Comparison of ENCODE assay signal across 18 mouse cellular contexts in genomic region chr1:150537410-150538128, GRCm38 (mm10).
A peak's percentile ranks its signal among the peaks of the same experiment; 100 is the strongest.
DNase-seq lines count a peak whose midpoint lies in the region; ATAC-seq and TF ChIP-seq lines count a peak whose summit lies in the region.
"Had no signal": no experiment of that assay in that cellular context is flagged by ENCODE, and none has a peak within 500 bp of the region (broad histone marks: within the 10 kb centered on the region; RNA-seq: fewer than 3 reads in every experiment).

No protein-coding gene starts in this region.

- 25% methylated on average over 6 of the region's 6 CpGs for WGBS in embryonic facial prominence, embryonic 13.5 days
- 44% methylated on average over 6 of the region's 6 CpGs for WGBS in limb, embryonic 10.5 days

- 0 out of 2 replicates have a peak, but pooled peaks cover under 1% of the 10 kb centered on the region for H3K9me3 ChIP-seq in embryonic facial prominence, embryonic 13.5 days
- H3K9me3 ChIP-seq in limb, embryonic 10.5 days (replicated peaks) = no peaks in the 10 kb centered on the region
- H3K9me3 ChIP-seq: heart, embryonic 12.5 days; liver, embryonic 13.5 days; neural tube, embryonic 12.5 days had no signal

- TF ChIP-seq POLR2A in brain, embryonic 14.5 days (IDR thresholded peaks at IDR 0.05; ENCODE audit: borderline replicate concordance, extremely low read depth, insufficient read depth, insufficient read length, poor library complexity, severe bottlenecking) = no peak

- H3K4me1 ChIP-seq in embryonic facial prominence, embryonic 13.5 days = peaks cover 36% of the 10 kb centered on the region
- H3K4me1 ChIP-seq in limb, embryonic 10.5 days = peaks cover 51% of the 10 kb centered on the region
- H3K4me1 ChIP-seq: liver, embryonic 13.5 days had no signal

- H3K4me2 ChIP-seq in embryonic facial prominence, embryonic 13.5 days = 0 out of 2 replicates have a peak overlapping the region, but pooled peaks have one; percentile 12
- H3K4me2 ChIP-seq: heart, embryonic 12.5 days; liver, embryonic 13.5 days; neural tube, embryonic 12.5 days had no signal

- TF ChIP-seq CTCF in brain, embryonic 14.5 days (IDR thresholded peaks at IDR 0.05; ENCODE audit: borderline replicate concordance, extremely low read depth, insufficient read depth, insufficient read length) = no peak
- no peak for TF ChIP-seq CTCF in left cerebral cortex, adult 2 months (IDR thresholded peaks at IDR 0.05)

- intact Hi-C loops in left cerebral cortex, adult 2 months (cut with DNase I) = no loop called here

- H3K27ac ChIP-seq in embryonic facial prominence, embryonic 13.5 days = peak overlapping the region; percentile 82
- H3K27ac ChIP-seq in limb, embryonic 10.5 days = peak overlapping the region; percentile 89
- H3K27ac ChIP-seq in left cerebral cortex, adult 2 months = no peak overlapping the region
- H3K27ac ChIP-seq: liver, embryonic 13.5 days; neural tube, embryonic 12.5 days had no signal

- peak; percentile 69; the same call in 1 of the 2 replicates for ATAC-seq in embryonic facial prominence, embryonic 13.5 days (ENCODE audit: insufficient number of reproducible peaks, insufficient read depth, low FRiP score, low TSS enrichment, low read depth)
- ATAC-seq: hindbrain, embryonic 16.5 days had no signal

- H3K27me3 ChIP-seq in embryonic facial prominence, embryonic 13.5 days = no peaks in the 10 kb centered on the region
- H3K27me3 ChIP-seq in limb, embryonic 10.5 days (ENCODE audit: low read depth, poor library complexity, severe bottlenecking) = no peaks in the 10 kb centered on the region
- H3K27me3 ChIP-seq: heart, embryonic 12.5 days; liver, embryonic 13.5 days; neural tube, embryonic 12.5 days had no signal

- H3K4me3 ChIP-seq in embryonic facial prominence, embryonic 13.5 days = no peak overlapping the region
- no peak overlapping the region for H3K4me3 ChIP-seq in limb, embryonic 10.5 days
- H3K4me3 ChIP-seq in left cerebral cortex, adult 2 months = no peak overlapping the region
- H3K4me3 ChIP-seq: heart, embryonic 12.5 days; liver, embryonic 13.5 days; neural tube, embryonic 12.5 days had no signal

- no peaks in the 10 kb centered on the region for H3K36me3 ChIP-seq in embryonic facial prominence, embryonic 13.5 days
- H3K36me3 ChIP-seq in limb, embryonic 10.5 days = no peaks in the 10 kb centered on the region
- H3K36me3 ChIP-seq: heart, embryonic 12.5 days; liver, embryonic 13.5 days; neural tube, embryonic 12.5 days had no signal

- peak; percentile 16 for DNase-seq in 3T3-L1 (ENCODE audit: low read depth, low spot score)
- peak; percentile 30 for DNase-seq in brain, embryonic 14.5 days (ENCODE audit: low read depth)
- peak; percentile 40 for DNase-seq in limb, embryonic 10.5 days (ENCODE audit: low spot score)
- no peak for DNase-seq in layer of hippocampus, postnatal 10 days (ENCODE audit: low spot score in 2 of 2)
- no peak for DNase-seq in spleen, adult 18-20 months
- DNase-seq in left cerebral cortex, adult 2 months (ENCODE audit: extremely low spot score in 1 of 2, low spot score in 2 of 2) = no peak
- DNase-seq: cerebellum, adult 9-11 months; gastrocnemius, postnatal 36 days; heart, postnatal 36 days; kidney, adult 11 months; kidney, postnatal 10 days; liver, embryonic 13.5 days; lung, postnatal 10 days; right cerebral cortex, postnatal 14 days had no signal

- H3K9ac ChIP-seq in embryonic facial prominence, embryonic 13.5 days = no peak overlapping the region
- H3K9ac ChIP-seq: heart, embryonic 12.5 days; liver, embryonic 13.5 days; neural tube, embryonic 12.5 days had no signal

Comparison
In these comparisons a context has a peak if more than half of its experiments do, and no peak if none do; other contexts are left out.
1. DNase-seq: peak in 3T3-L1 (single experiment), brain, embryonic 14.5 days (single experiment) and limb, embryonic 10.5 days (single experiment); none in layer of hippocampus, postnatal 10 days (0 of 2), spleen, adult 18-20 months (0 of 2) and left cerebral cortex, adult 2 months (0 of 2).